Mouse (Mus musculus) splenic B cell, adult 2 months (primary cell): ENCODE measurements at regions not wholly inside any gene's neighbourhood (a gene's known extent, or its start where the extent isn't known, plus 50 kb on each side); places are given as distances from the start of the nearest gene placed in this dataset.
"Not testable (repeated sequence)": the region's sequence is repeated elsewhere in the genome, so short reads cannot be mapped to it uniquely, and the experiment has no call there.

ENCODE experiments used
- DNase-seq: peaks from one replicate; pipeline ENCODE4 v3.0.0-alpha.2; 2011; ENCODE audit warnings: low read depth, low spot score
- H3K27me3 ChIP-seq: 2 replicates; pipeline ENCODE4 v1.6.1; 2012; ENCODE audit warnings: mild to moderate bottlenecking, low read length, moderate library complexity, mixed read lengths; ENCODE audit not compliant: control insufficient read depth, poor library complexity, insufficient read depth, severe bottlenecking
- H3K36me3 ChIP-seq: 2 replicates; pipeline ENCODE4 v1.6.1; 2012; ENCODE audit warnings: mild to moderate bottlenecking, low read length, moderate library complexity, mixed read lengths; ENCODE audit not compliant: control insufficient read depth, poor library complexity, insufficient read depth, severe bottlenecking

DNA sequence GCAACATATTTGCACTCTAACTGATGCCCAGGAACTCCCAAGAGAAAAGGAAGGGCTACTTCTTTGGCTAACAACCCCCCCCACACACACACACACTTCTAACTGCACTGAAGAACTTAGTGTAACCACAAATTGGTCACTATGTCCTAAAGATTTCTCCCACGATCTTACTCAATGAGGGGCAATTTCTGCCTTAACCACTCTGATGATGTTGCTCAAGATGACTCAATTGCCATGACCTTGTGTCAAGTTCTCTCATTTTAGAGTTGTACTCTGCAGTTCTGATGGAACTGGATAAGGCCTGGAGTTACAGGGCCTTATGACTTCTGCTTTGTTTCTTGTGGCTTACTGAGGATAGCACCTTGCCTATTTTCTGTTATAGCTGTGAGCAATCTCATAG, 81.7 kb downstream of the Sem1 start:
- no peaks in the 10 kb centered on the region for H3K36me3 ChIP-seq
- H3K27me3 ChIP-seq: no peaks in the 10 kb centered on the region
- DNase-seq: no peak

GRCm38 (mm10) chr6:6496336-6496735, 82.1 kb downstream of the Sem1 start:
- no peak for DNase-seq
- Histone ChIP-seq H3K36me3 (no peaks in the 10 kb centered on the region), H3K27me3 (no peaks in the 10 kb centered on the region)

DNA sequence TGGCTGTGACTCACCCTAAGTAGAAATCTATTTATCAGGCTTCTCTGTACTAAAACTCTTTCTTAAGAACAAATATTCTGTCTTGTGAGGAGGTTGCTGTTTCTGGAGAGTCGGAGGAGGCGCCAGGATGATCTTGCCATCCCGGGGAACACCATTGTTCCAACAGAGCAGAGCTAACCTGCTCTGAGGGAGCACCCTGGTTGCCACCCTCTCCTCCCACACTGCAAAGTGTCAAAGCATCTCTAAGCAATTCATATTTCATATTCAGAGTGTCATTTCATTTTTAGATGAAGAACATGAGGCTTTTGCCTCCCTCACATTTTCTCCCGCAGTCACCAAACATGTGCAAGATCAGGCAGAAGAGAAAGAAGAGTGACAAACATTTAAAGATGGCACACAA, 90.3 kb downstream of the Sem1 start:
- Histone ChIP-seq H3K27me3 (no peaks in the 10 kb centered on the region), H3K36me3 (no peaks in the 10 kb centered on the region)
- DNase-seq: no peak

DNA sequence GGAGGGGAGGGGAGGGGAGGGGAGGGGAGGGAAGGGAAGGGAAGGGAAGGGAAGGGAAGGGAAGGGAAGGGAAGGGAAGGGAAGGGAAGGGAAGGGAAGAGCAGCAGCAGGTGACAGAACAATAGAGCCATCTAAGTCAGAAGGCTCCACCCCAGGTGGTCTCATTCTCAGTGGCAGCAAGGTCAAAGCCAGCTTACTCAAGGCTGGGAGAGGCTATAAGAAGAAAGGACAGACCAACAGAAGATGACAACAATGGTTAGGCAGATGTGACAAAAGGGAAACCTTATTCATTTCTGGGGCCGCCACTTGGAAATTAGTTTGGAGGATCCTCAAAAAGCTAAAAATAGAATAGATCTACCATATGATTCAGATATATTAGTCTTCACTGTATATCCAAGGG, 96.9 kb downstream of the Sem1 start:
- not testable (repeated sequence) for DNase-seq, H3K27me3 ChIP-seq, H3K36me3 ChIP-seq

DNA sequence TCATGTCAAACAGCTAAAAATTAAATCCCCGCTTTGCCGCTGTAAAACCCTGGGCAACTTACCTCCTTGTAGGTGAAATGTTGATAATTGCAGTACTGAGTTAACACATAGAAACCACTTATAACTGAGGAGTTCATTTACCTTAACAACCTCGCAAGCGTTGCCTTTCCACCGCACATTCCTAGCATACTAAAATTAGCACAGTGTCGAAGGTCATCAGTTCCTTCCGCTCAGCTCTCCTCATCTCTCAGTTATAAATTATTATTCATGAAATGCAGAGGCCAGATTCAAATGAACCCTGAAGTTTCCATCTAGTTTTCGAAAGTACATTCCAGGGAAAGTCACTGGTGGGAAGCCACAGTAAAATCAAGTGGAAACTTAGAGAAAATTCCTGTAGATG, 108.1 kb downstream of the Sem1 start:
- Histone ChIP-seq H3K27me3 (no peaks in the 10 kb centered on the region), H3K36me3 (no peaks in the 10 kb centered on the region)
- DNase-seq: no peak

GRCm38 (mm10) chr6:6467526-6467925, 110.9 kb downstream of the Sem1 start:
- H3K27me3 ChIP-seq: no peaks in the 10 kb centered on the region
- DNase-seq: no peak
- no peaks in the 10 kb centered on the region for H3K36me3 ChIP-seq

DNA sequence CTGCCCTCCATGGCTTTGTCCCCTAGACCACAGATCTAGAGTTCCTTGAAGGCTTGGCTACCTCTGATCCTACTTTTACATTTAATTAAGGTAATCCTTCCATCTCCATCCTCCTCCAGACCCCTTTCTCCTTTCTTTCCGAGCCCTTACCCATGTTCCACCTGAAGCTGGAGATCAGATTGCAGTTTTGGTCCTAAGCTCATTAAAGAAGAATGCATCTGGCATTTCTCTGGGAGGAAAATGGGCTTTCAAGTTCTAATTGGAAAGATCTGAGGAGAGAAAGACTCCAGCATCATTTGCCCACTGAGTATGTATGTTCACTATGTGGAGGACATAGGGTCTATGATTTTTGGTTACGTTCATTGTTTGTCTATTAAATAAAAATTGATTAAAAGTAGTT, 112.2 kb downstream of the Sem1 start:
- Histone ChIP-seq H3K36me3 (no peaks in the 10 kb centered on the region), H3K27me3 (no peaks in the 10 kb centered on the region)
- no peak for DNase-seq

- Histone ChIP-seq H3K27me3 (no peaks in the 10 kb centered on the region), H3K36me3 (no peaks in the 10 kb centered on the region)
- no peak for DNase-seq
These were observed 114.5 kb downstream of the Sem1 start for GRCm38 (mm10) chr6:6463807-6464470.

DNA sequence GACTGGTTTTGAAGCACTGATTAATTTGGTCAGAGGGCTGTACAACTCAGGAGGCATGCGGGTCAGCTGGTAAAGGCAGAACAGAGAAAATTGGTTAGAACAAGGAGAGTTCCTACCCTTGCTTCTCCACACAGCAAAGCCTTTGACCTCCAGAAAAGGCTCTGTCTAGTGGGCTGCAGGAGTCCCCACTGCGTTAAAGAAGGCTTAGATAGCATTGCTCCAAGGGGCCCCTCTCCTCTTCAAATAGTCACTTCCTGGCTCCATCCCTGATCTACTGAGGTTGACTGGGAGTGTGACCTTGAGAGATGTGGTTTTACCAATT, 118.6 kb downstream of the Sem1 start:
- DNase-seq: no peak
- H3K36me3 ChIP-seq: no peaks in the 10 kb centered on the region
- H3K27me3 ChIP-seq: no peaks in the 10 kb centered on the region

DNA sequence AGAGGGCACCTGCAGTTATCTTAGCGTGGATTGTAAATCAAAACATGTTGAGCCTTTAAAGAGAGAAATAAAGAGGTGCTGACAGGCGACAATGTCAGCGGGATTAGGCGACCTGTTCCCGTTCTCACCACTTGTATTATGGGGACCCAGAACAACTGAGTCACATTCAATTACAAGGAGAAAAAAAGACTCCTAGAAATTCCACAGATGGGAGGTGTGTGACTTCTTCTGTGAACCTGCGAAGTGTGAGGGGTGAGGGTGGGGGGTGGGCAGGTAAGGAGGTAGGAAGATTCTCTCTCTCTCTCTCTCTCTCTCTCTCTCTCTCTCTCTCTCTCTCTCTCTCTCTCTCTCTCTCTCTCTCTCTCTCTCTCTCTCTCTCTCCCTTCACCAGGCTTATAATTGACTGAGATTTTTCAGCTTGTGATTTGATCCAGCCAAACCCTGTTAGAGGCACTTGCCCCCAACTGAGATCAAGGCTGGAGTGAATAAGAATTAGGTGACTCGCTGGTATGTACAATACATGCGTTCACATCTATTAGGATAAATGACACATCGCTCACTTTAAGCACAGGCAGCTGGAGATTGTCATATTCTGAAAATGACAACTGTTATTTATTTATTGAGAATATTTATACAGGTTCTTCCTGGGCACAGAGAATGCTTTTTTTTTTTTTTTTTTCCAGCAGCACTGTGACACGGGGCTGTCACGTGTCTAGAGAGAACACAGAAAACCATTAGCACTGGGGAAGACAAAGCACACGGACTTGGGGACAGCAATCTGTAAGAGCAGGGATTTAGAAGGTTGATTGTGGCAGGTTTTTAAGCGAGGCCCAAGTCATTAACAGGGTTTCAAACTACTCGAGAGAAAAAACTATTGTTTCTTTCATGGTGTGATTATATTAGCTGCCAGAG, 119.2 kb downstream of the Sem1 start:
- no peaks in the 10 kb centered on the region for H3K27me3 ChIP-seq
- H3K36me3 ChIP-seq: no peaks in the 10 kb centered on the region
- DNase-seq: no peak

DNA sequence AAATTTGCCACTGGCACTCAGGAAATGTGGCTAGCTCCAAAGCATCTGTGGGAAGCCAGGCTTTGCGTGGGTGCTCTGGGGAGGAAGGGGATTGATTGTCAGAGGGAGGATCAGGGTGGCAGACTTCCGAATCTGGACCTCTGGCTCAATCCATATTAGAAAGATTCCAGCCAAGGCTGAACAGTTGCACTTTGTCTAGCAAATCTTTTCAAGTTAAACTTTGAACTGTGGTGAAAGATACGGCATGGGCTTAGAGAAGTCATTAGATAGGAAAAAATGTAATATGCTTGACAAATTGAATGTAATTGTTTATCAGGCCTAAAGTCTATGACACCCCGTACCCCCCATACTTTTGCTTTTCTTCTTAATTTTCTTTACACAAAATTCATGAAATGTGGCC, 120.7 kb downstream of the Sem1 start:
- Histone ChIP-seq H3K36me3 (no peaks in the 10 kb centered on the region), H3K27me3 (no peaks in the 10 kb centered on the region)
- no peak for DNase-seq

GRCm38 (mm10) chr6:6457001-6457400, 121.5 kb downstream of the Sem1 start:
- DNase-seq: no peak
- Histone ChIP-seq H3K27me3 (no peaks in the 10 kb centered on the region), H3K36me3 (no peaks in the 10 kb centered on the region)

DNA sequence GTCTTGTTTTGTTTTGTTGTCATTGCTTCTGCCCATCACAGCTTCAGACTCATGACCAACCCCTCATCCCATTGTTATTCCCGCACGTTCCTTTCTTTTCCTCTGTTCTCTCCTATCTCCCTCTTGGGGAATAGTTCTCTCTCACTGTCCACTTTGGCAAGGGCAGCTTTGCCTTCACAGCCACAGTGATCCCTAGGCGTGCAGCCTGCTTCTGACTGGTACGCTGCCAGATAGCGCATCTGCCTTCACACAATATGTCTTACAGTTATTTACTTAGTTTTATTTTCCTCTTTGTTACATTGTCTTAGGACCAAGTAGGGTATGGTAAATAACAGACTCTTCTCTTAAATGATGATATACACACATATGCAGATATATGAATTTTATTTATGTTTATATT, 122.9 kb downstream of the Sem1 start:
- H3K27me3 ChIP-seq: no peaks in the 10 kb centered on the region
- no peaks in the 10 kb centered on the region for H3K36me3 ChIP-seq

GRCm38 (mm10) chr6:6454396-6454795, 124.1 kb downstream of the Sem1 start:
- no peaks in the 10 kb centered on the region for H3K36me3 ChIP-seq
- H3K27me3 ChIP-seq: no peaks in the 10 kb centered on the region
- DNase-seq: no peak

More for the DNA sequence above, 122.9 kb downstream of the Sem1 start:
- no peak for DNase-seq

DNA sequence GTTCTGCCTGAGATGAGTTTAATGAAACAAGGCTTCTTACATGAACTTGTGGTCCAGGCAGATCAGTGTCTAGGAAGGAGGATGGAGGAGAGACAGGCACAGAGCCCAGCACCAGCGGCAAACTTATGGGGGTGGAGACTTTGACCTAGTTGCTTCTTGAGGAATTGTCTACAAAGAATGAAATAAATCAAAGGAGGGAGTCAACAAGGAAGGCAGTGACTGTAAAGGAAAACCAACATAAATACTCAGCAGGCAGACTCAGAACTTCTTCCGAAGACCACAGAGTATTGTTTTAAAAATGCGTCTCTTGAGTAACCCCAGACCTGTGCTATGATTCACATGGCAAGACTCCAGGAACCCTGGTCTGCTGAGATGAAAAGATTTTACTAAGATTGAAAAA, 143.6 kb downstream of the Sem1 start:
- no peak for DNase-seq
- no peaks in the 10 kb centered on the region for H3K36me3 ChIP-seq
- H3K27me3 ChIP-seq: no peaks in the 10 kb centered on the region
